Mouse (Mus musculus) fibroblast of lung, adult 2 months (primary cell): ENCODE data around the gene Naip2.
A peak's percentile ranks its signal among the peaks of the same experiment; 100 is the strongest.
"Not testable (repeated sequence)": the region's sequence is repeated elsewhere in the genome, so short reads cannot be mapped to it uniquely, and the experiment has no call there.

Source experiments
- DNase-seq: peaks from one replicate; pipeline ENCODE4 v3.0.0-alpha.2; 2011; ENCODE audit warnings: low read depth

Naip2 gene

GRCm38 (mm10) chr13:100201659-100202333, at the start of gene Naip2:
Gene Naip2 (minus strand): TSS chr13:100202092.
- not testable (repeated sequence) for DNase-seq

GRCm38 (mm10) chr13:100246896-100247519, 45.1 kb upstream of the Naip2 start:
- not testable (repeated sequence) for DNase-seq

DNA sequence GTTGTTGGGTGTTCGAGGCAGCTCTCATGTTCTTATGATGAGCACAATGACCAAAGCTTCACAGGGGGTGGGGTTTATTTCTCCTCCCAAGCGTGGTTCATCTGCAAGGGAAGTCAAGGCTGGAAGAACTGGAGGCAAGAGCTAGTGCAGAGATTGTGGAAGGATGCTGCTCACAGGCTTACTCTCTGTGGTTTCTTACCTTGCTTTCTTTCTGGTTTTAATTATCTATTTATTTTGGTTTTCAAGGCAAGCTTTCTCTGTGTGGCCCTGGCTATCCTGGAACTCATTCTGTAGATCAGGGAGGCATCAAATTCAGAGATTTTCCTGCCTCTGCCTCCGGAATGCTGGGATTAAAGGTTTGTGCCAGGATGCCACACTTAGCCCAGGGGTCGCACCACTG, 44.3 kb upstream of the Naip2 start, which contains the start of gene Naip5:
Gene Naip5, minus strand, starts transcription at position 101 of the 400 bp plus-strand sequence.
- DNase-seq, result not testable (repeated sequence)

GRCm38 (mm10) chr13:100243702-100244101, 41.8 kb upstream of the Naip2 start:
- no peak for DNase-seq

GRCm38 (mm10) chr13:100213683-100214082, 11.8 kb upstream of the Naip2 start:
- not testable (repeated sequence) for DNase-seq

GRCm38 (mm10) chr13:100210540-100210939, 8.6 kb upstream of the Naip2 start:
- peak; percentile 2 for DNase-seq

GRCm38 (mm10) chr13:100203319-100203718, 1.4 kb upstream of the Naip2 start:
- no peak for DNase-seq

DNA sequence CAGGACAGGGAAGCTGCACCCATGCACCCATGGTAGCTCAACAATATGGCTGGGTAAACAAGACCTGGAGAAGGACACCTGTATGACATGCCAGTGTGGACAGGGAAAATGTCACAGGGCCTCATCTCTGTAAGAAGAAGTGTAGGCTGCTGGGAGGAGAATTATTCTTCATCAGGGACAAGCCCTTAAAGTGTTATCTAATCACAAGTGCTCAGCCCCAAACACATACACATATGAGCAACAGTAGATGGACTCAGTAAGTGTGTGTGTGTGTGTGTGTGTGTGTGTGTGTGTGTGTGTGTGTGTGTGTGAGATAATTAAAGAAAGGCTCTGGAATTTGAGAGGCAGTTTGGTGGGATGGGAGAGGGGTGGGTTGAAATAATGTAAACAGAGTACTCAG, 1.1 kb downstream of the Naip2 start:
- no peak for DNase-seq

- DNase-seq, result no peak
These were observed 6.5 kb downstream of the Naip2 start for GRCm38 (mm10) chr13:100195421-100195820.

DNA sequence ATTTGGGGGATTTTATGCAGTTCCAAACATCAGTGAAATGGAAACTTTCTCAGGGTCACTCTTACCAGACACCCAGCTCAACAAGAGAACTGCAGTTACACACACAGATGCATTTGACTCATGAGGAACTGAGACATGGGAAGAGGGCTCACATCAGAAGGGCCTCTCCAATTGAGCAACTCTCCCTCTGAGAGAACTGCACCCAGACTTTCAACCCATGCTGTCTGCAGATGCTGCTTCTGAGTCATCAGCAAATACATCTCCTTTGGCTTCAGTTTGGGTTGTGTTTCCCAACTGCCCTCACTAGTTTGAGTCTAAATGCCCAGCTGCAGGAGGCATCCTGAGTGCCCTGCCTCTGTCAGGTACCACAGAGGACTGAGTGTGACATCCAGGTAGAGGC, 18.8 kb downstream of the Naip2 start:
- not testable (repeated sequence) for DNase-seq

GRCm38 (mm10) chr13:100174360-100174759, 27.5 kb downstream of the Naip2 start:
- DNase-seq, result not testable (repeated sequence)

DNA sequence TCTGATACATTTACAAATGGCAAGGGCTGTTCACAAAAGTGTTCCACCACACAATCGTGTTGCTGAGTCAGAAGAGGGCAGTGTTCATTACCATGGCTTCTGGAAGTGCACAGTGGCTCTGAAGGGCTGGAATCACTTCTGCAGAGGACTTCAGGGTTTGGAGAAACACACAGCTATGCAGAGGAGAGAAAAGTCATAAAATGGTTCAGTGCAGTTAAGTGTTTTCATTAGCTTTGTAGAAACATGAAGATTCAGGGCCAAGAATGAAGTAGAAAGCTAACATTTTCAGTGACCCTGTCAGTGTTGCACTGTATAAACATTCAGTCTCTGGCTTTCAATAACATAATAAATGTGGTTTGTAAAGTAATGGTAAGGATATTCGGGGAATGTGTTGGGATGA, 35.5 kb downstream of the Naip2 start:
- DNase-seq, result not testable (repeated sequence)

GRCm38 (mm10) chr13:100162467-100162866, 39.4 kb downstream of the Naip2 start:
- not testable (repeated sequence) for DNase-seq

DNA sequence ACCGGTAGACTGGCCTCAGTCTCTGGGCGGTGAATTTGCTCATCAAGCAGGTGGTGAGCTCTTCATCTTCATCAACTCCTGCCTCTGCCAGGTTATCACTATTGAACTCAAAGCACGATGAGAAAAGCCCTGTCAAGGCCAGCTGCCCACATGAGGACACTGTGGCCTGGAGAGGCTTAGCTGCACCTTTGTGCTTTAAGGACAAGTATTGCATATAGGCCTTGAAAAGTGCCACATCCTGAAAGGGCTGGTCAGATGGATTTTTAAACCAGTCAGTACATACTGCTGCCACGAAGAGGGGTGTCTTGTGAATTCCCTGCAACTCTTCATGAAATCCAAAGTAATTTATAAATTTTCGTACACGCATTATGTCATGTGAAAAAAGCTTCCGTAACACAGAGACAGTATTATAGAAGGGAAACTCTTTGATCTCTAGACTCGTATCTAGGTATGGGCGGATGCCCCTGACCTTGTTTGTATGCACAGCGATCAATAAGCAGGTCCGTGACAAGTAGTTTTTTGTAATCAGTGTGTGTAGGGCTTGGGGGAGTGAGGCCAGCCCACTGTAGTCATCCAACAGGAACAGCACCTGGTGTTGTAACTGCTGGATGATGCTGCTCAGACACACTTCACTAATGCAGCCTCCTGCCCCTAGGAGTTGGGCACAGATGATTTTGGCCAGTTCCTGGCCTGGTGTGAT, 40.6 kb downstream of the Naip2 start:
- DNase-seq, result not testable (repeated sequence)

GRCm38 (mm10) chr13:100156624-100157023, 45.3 kb downstream of the Naip2 start:
- DNase-seq, result no peak

GRCm38 (mm10) chr13:100152659-100153058, 49.2 kb downstream of the Naip2 start:
- DNase-seq, result no peak

GRCm38 (mm10) chr13:100141646-100142314, 60.1 kb downstream of the Naip2 start:
- DNase-seq, result no peak

DNA sequence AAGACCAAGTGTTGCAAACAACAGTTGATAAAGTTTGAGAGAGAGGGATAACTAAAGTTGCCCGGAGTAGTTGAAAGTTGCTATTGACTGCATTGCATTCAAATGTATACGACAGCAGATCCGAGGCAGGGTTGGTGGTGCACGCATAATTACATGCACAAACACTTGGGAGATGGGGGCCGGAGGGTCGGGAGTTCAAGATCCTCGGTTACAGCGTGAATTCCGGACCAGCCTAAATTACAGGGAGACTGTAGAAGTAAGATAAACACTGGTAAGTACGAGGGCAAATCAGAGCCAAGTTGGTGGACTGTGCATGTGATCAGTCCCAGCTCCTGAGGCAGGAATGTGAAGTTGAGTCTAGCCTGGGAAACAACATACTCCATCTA, 76.6 kb downstream of the Naip2 start:
- no peak for DNase-seq

DNA sequence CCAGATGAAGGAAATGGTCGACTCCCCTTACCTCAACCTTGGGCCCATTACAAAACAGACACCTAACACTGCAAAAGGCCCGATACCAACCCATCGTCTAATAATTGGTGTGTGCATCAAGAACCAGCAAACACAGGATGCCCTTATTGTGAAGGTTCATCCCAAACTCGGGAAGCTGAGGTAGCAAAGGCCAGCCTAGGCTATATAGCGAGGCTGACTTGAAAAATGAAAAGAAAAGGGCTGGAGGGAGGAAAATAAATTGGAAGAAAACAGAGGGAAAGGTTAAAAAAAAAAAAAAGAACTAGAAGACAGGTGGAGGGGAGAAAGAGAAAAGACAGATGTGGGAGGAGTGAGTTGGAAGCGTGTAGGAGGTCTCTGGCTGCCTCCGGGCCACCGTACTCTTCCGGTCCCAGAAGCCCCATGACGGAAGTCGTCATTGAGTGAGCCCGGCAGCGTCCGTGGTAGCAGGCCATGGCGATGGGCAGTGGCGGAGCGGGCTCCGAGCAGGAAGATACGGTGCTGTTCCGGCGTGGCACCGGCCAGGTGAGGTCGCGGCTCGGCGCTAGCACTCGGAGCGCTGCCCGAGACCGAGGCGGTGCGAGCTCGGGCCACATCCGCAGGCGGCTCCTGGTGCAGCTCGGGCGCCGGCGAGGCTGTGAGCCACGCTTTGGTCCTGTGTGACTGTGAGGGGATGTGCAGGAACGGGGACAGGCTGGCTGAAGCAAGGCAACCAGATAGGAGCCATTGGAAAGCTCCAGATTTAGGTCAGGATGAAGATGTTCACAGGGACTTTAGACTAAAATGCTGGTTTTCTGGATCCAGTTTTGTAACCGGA, 77.3 kb downstream of the Naip2 start, which contains the start of gene Smn1:
Gene Smn1, plus strand, starts transcription at position 430 of the 835 bp plus-strand sequence.
- peak; percentile 69 for DNase-seq

- no peak for DNase-seq
These were observed 77.9 kb downstream of the Naip2 start for GRCm38 (mm10) chr13:100123970-100124369.

DNA sequence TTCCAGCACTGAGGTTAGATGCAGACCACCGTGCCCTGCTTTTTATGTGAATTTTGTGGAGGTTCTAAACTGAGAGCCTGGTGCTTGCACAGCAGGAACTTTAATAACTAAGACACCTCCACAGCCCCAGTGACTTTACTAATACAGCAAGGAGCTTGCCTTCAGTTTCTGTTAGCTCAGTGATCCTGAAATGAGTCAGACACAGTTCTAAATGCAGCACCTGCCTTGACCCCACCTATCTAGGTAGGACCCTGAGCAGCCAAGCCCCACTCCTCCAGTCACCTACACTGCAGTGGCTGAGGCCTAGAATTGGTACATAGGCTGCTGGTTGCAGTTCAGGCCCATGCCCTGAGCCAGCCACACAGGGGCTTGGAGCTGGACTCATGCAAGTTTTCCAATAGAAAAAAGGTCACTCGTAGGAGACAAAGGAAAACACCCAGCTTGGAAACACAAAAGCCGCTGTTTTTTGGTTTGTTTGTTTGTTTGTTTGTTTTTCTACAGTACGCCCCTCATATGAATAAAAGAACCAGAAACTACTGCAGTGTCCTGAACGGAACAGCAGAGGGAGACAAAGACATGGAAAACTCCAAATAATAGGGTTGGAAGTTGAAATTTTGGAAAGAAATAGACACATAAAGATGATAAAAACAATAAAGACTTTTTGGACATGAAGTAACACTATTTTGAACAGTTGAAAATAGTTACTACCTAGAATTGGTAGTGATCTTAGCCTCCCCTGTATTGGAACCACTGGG, 89.5 kb downstream of the Naip2 start:
- no peak for DNase-seq
